Mouse (Mus musculus) left cerebral cortex, adult 2 months (tissue): ENCODE data around the gene Acsbg2. TPM values are rescaled to one million over a fixed set of nuclear protein-coding genes. Genes with fewer than 3 reads are reported as not detected.

Experiments used
- DNase-seq, 2 experiments: peaks; one replicate each; pipeline ENCODE4 v3.0.0; 2021 to 2022; ENCODE audit warnings: low spot score in 2 of 2, mixed read lengths in 1 of 2; ENCODE audit errors: extremely low spot score in 1 of 2
- H3K27ac ChIP-seq: fragments of 200-600 bp; 2 replicates; pipeline ENCODE4 v1.8.1; 2022
- H3K4me3 ChIP-seq: fragments of 200-600 bp; 2 replicates; pipeline ENCODE4 v1.8.1; 2022
- CTCF ChIP-seq: fragments of 200-600 bp; IDR thresholded peaks from 2 replicates; pipeline ENCODE4 v1.8.1; 2022; ENCODE audit warnings: antibody characterized with exemption, mild to moderate bottlenecking, moderate library complexity
- intact Hi-C: fragments of 180-260 bp; cut with DNase I; formaldehyde crosslinking; loops from one replicate; pipeline ENCODE4 v1.15.1; 2025
- total RNA-seq, 2 experiments: library from RNA; stranded (reverse); gene quantifications; 2 replicates each; pipeline ENCODE4 v1.2.3; 2021

Acsbg2 gene
- total RNA-seq, 2 experiments from 2014 or later: not detected

- intact Hi-C loops: no loop called here
- no peak overlapping the region for H3K4me3 ChIP-seq
- DNase-seq: no peak
- H3K27ac ChIP-seq: no peak overlapping the region
- no peak for TF ChIP-seq CTCF
Observed at GRCm38 (mm10) chr17:56890018-56890417, 15.8 kb upstream of the Acsbg2 start.

- peak; percentile 16 for TF ChIP-seq CTCF
- DNase-seq: no peak
- intact Hi-C loops: no loop called here
- Histone ChIP-seq H3K27ac (no peak overlapping the region), H3K4me3 (no peak overlapping the region)
Observed at GRCm38 (mm10) chr17:56888050-56888449, 13.8 kb upstream of the Acsbg2 start.

- no peak overlapping the region for H3K27ac ChIP-seq
- no peak for TF ChIP-seq CTCF
- no peak overlapping the region for H3K4me3 ChIP-seq
- DNase-seq: no peak
- intact Hi-C loops: no loop called here
Observed at GRCm38 (mm10) chr17:56884809-56885208, 10.6 kb upstream of the Acsbg2 start.

- DNase-seq: no peak
- no peak for TF ChIP-seq CTCF
- intact Hi-C loops: no loop called here
- H3K4me3 ChIP-seq: no peak overlapping the region
- no peak overlapping the region for H3K27ac ChIP-seq
Observed at GRCm38 (mm10) chr17:56884331-56884730, 10.1 kb upstream of the Acsbg2 start.

GRCm38 (mm10) chr17:56883612-56884011 is 9.4 kb upstream of the Acsbg2 start:
- intact Hi-C loops: no loop called here
- DNase-seq: no peak
- peak overlapping the region; percentile 31 for H3K4me3 ChIP-seq
- no peak overlapping the region for H3K27ac ChIP-seq
- TF ChIP-seq CTCF: no peak

- Histone ChIP-seq H3K27ac (no peak overlapping the region), H3K4me3 (no peak overlapping the region)
- no peak for TF ChIP-seq CTCF
- intact Hi-C loops: no loop called here
- DNase-seq: no peak
Observed at GRCm38 (mm10) chr17:56877426-56877825, 3.2 kb upstream of the Acsbg2 start.

GRCm38 (mm10) chr17:56876981-56877380 is 2.7 kb upstream of the Acsbg2 start:
- no peak overlapping the region for H3K27ac ChIP-seq
- no peak for TF ChIP-seq CTCF
- no peak overlapping the region for H3K4me3 ChIP-seq
- no peak for DNase-seq
- intact Hi-C loops: no loop called here

- Histone ChIP-seq H3K27ac (no peak overlapping the region), H3K4me3 (no peak overlapping the region)
- no peak for TF ChIP-seq CTCF
- DNase-seq: no peak
- intact Hi-C loops: no loop called here
Observed at GRCm38 (mm10) chr17:56876465-56876864, 2.2 kb upstream of the Acsbg2 start.

- Histone ChIP-seq H3K27ac (no peak within 1 kb of the TSS), H3K4me3 (no peak within 1 kb of the TSS)
- DNase-seq: no peak
- no peak for TF ChIP-seq CTCF
- intact Hi-C loops: no loop called here
Observed at GRCm38 (mm10) chr17:56874936-56875651, 847 bp upstream of the Acsbg2 start, which contains the start of gene 1700061G19Rik. Gene 1700061G19Rik, plus strand, starts transcription at chr17:56875477.

- intact Hi-C loops: no loop called here
- no peak overlapping the region for H3K4me3 ChIP-seq
- DNase-seq: no peak
- H3K27ac ChIP-seq: no peak overlapping the region
- TF ChIP-seq CTCF: no peak
Observed at GRCm38 (mm10) chr17:56872512-56872911, 1.7 kb downstream of the Acsbg2 start.

GRCm38 (mm10) chr17:56871767-56872166 is 2.5 kb downstream of the Acsbg2 start:
- Histone ChIP-seq H3K4me3 (no peak overlapping the region), H3K27ac (no peak overlapping the region)
- intact Hi-C loops: no loop called here
- no peak for TF ChIP-seq CTCF
- no peak for DNase-seq

GRCm38 (mm10) chr17:56870287-56870953 is 3.8 kb downstream of the Acsbg2 start:
- no peak for TF ChIP-seq CTCF
- no peak overlapping the region for H3K4me3 ChIP-seq
- intact Hi-C loops: no loop called here

More at GRCm38 (mm10) chr17:56870287-56870953, 3.8 kb downstream of the Acsbg2 start:
- no peak overlapping the region for H3K27ac ChIP-seq
- DNase-seq: no peak
